ENCODE assay signal across 8 mouse cellular contexts in genomic region chr4:119359196-119359971, GRCm38 (mm10). TPM values are rescaled to one million over a fixed set of nuclear protein-coding genes. Genes with fewer than 3 reads are reported as not detected.
A peak's percentile ranks its signal among the peaks of the same experiment; 100 is the strongest.
DNase-seq lines count a peak whose midpoint lies in the region; ATAC-seq and TF ChIP-seq lines count a peak whose summit lies in the region.

No protein-coding gene starts in this region.

- H3K4me3 ChIP-seq in lung, adult 2 months (replicated peaks; ENCODE audit: extremely low read depth, low read depth, low read length), result peak overlapping the region; percentile 28
- peak overlapping the region; percentile 42 for H3K4me3 ChIP-seq in forebrain, embryonic 16.5 days (replicated peaks; ENCODE audit: low read length)
- peak overlapping the region; percentile 39 for H3K4me3 ChIP-seq in midbrain, embryonic 15.5 days

- H3K4me1 ChIP-seq in lung, adult 2 months (ENCODE audit: control insufficient read depth, insufficient read depth, low read length), result no peaks in the 10 kb centered on the region
- H3K4me1 ChIP-seq in forebrain, embryonic 16.5 days (replicated peaks; ENCODE audit: control insufficient read depth, insufficient read depth, low read length), result peaks cover 9% of the 10 kb centered on the region
- 0 out of 2 replicates have a peak, but pooled peaks cover 7% of the 10 kb centered on the region for H3K4me1 ChIP-seq in midbrain, embryonic 15.5 days

- peak; percentile 7 for DNase-seq in lung, adult 2 months
- DNase-seq in lung, postnatal 14 days, result no peak
- peak; percentile 38 for DNase-seq in adrenal gland, adult 2 months
- DNase-seq in kidney, postnatal 4 days, result peak; percentile 21 to 49
- peak; percentile 5 to 20 for DNase-seq in urinary bladder, postnatal 36 days (ENCODE audit: low spot score in 2 of 2)

- H3K9ac ChIP-seq in forebrain, embryonic 16.5 days (replicated peaks; ENCODE audit: low read depth, low read length), result peak overlapping the region; percentile 51
- peak overlapping the region; percentile 37 for H3K9ac ChIP-seq in midbrain, embryonic 15.5 days

- H3K27me3 ChIP-seq in forebrain, embryonic 16.5 days (replicated peaks; ENCODE audit: control insufficient read depth, insufficient read depth, low read length), result no peaks in the 10 kb centered on the region
- no peaks in the 10 kb centered on the region for H3K27me3 ChIP-seq in midbrain, embryonic 15.5 days (replicated peaks)

- 6% methylated on average over 30 of the region's 30 CpGs for WGBS in lung, adult 2 months
- 3% methylated on average over 30 of the region's 30 CpGs for WGBS in forebrain, embryonic 16.5 days
- WGBS in midbrain, embryonic 15.5 days, result 6% methylated on average over 30 of the region's 30 CpGs

- no peaks in the 10 kb centered on the region for H3K9me3 ChIP-seq in forebrain, embryonic 16.5 days (ENCODE audit: control insufficient read depth, low read length)
- no peaks in the 10 kb centered on the region for H3K9me3 ChIP-seq in midbrain, embryonic 15.5 days

- no peak for TF ChIP-seq CTCF in lung, adult 2 months (IDR thresholded peaks at IDR 0.05; ENCODE audit: insufficient read depth, low read length)

- no peak for TF ChIP-seq POLR2A in lung, adult 2 months (IDR thresholded peaks at IDR 0.05; ENCODE audit: borderline replicate concordance, extremely low read depth, low read depth, low read length)

- peak; percentile 59 for ATAC-seq in forebrain, embryonic 16.5 days
- peak; percentile 79 for ATAC-seq in midbrain, embryonic 15.5 days (replicated peaks)
- ATAC-seq in erythroid progenitor cell, adult 5-6 weeks (replicated peaks; ENCODE audit: low FRiP score, poor library complexity, severe bottlenecking), result no peak; the same call in 1 of the 2 replicates

- peak overlapping the region; percentile 66 for H3K4me2 ChIP-seq in forebrain, embryonic 16.5 days (ENCODE audit: low read length)
- H3K4me2 ChIP-seq in midbrain, embryonic 15.5 days, result peak overlapping the region; percentile 53

- no peaks in the 10 kb centered on the region for H3K36me3 ChIP-seq in forebrain, embryonic 16.5 days (ENCODE audit: control insufficient read depth, insufficient read depth)
- H3K36me3 ChIP-seq in midbrain, embryonic 15.5 days (replicated peaks), result no peaks in the 10 kb centered on the region

- H3K27ac ChIP-seq in forebrain, embryonic 16.5 days (ENCODE audit: low read length), result peak overlapping the region; percentile 58
- H3K27ac ChIP-seq in midbrain, embryonic 15.5 days, result peak overlapping the region; percentile 75

RNA-seq across cellular contexts. Expression of gene Ppih, which starts 39.0 kb away (rescaled TPM):
- polyA plus RNA-seq in lung, adult 2 months (2012; rRNA removed), result 3.2 and 5.3 TPM in 2 replicates
- 10 to 100 TPM; 15.9 to 23.7 TPM for total RNA-seq in adrenal gland, adult 2 months (2021)
- 1.8 and 1.9 TPM in 2 replicates for polyA plus RNA-seq in adrenal gland, adult 2 months (2012; rRNA removed)
- polyA plus RNA-seq in forebrain, embryonic 16.5 days (2015; fragmentation: Nextera tagmentation; extraction: Ambion mirVana), result 60.5 and 63.3 TPM in 2 replicates
- 45.9 and 47.3 TPM in 2 replicates for polyA plus RNA-seq in midbrain, embryonic 15.5 days (2015; fragmentation: Nextera tagmentation; extraction: Ambion mirVana)
- 59.5 and 78.9 TPM in 2 replicates for total RNA-seq in erythroid progenitor cell, adult 5-6 weeks (2015; ENCODE audit: low replicate concordance)
- total RNA-seq in erythroid progenitor cell, adult 5-6 weeks (2017; ENCODE audit: low replicate concordance), result 19.3 and 43.4 TPM in 2 replicates

RNA-seq across cellular contexts. Expression of gene Ccdc30, which starts 55.9 kb away (rescaled TPM):
- polyA plus RNA-seq in lung, adult 2 months (2012; rRNA removed), result 3.4 and 4.2 TPM in 2 replicates
- total RNA-seq in adrenal gland, adult 2 months (2021), result 10 to 100 TPM in 1 of 2 experiments, 1 to 10 TPM in 1; 7.2 to 23.9 TPM
- polyA plus RNA-seq in adrenal gland, adult 2 months (2012; rRNA removed), result 2.5 and 3.2 TPM in 2 replicates
- 11.4 and 15.5 TPM in 2 replicates for polyA plus RNA-seq in forebrain, embryonic 16.5 days (2015; fragmentation: Nextera tagmentation; extraction: Ambion mirVana)
- 23.2 and 23.8 TPM in 2 replicates for polyA plus RNA-seq in midbrain, embryonic 15.5 days (2015; fragmentation: Nextera tagmentation; extraction: Ambion mirVana)
- not detected in 2 replicates for total RNA-seq in erythroid progenitor cell, adult 5-6 weeks (2015; ENCODE audit: low replicate concordance)
- total RNA-seq in erythroid progenitor cell, adult 5-6 weeks (2017; ENCODE audit: low replicate concordance), result not detected in 2 replicates
